Mouse (Mus musculus) spleen, adult 2 months (tissue): Measurements from ENCODE around the gene Fndc3b. TPM values are rescaled to one million over a fixed set of nuclear protein-coding genes. Genes with fewer than 3 reads are reported as not detected.
A peak's percentile ranks its signal among the peaks of the same experiment; 100 is the strongest.

ENCODE experiments used
- DNase-seq, 2 experiments: peaks; one replicate each; pipeline versions ENCODE4 v3.0.0 to v3.0.0-alpha.2; 2012 to 2021; ENCODE audit warnings: low spot score in 2 of 2, low read depth in 1 of 2
- H3K27ac ChIP-seq: fragments of 200-500 bp; 2 replicates; pipeline ENCODE4 v1.5.1; 2012; ENCODE audit warnings: low read length, inconsistent platforms; ENCODE audit not compliant: insufficient read depth
- H3K27me3 ChIP-seq: fragments of 200-500 bp; 2 replicates; pipeline ENCODE4 v1.6.1; 2012; ENCODE audit warnings: mild to moderate bottlenecking, moderate library complexity, low read length, inconsistent platforms; ENCODE audit not compliant: control insufficient read depth, insufficient read depth
- H3K36me3 ChIP-seq: fragments of 200-500 bp; 2 replicates; pipeline ENCODE4 v1.6.1; 2012; ENCODE audit warnings: mild to moderate bottlenecking, low read length, inconsistent platforms; ENCODE audit not compliant: control insufficient read depth, insufficient read depth
- H3K4me1 ChIP-seq: fragments of 200-500 bp; 2 replicates; pipeline ENCODE4 v1.6.1; 2011; ENCODE audit warnings: inconsistent platforms; ENCODE audit not compliant: control insufficient read depth, insufficient read depth, insufficient read length
- H3K4me3 ChIP-seq: fragments of 200-500 bp; 2 replicates; pipeline ENCODE4 v1.5.1; 2011; ENCODE audit warnings: mild to moderate bottlenecking, inconsistent platforms; ENCODE audit not compliant: insufficient read depth, insufficient read length; ENCODE audit errors: extremely low read depth
- CTCF ChIP-seq: fragments of 200-500 bp; IDR thresholded peaks from 2 replicates; pipeline ENCODE4 v1.5.1; 2011; ENCODE audit warnings: mild to moderate bottlenecking, inconsistent platforms; ENCODE audit not compliant: insufficient read depth, insufficient read length, insufficient replicate concordance; ENCODE audit errors: extremely low read depth
- POLR2A ChIP-seq: fragments of 200-500 bp; IDR thresholded peaks from 2 replicates; pipeline ENCODE4 v1.6.1; 2011; ENCODE audit warnings: low read depth, low read length, inconsistent platforms
- WGBS: fragments of 180-500 bp; shearing (Covaris S2); methylation state at CpG from one replicate; pipeline ENCODE4 v1.1.7; 2018; 5-methylcytosine and 5-hydroxymethylcytosine counted together
- polyA plus RNA-seq: library from polyadenylated mRNA; depleted of rRNA; stranded (reverse); fragments of >200 nt; gene quantifications from 2 replicates; pipeline ENCODE4 v1.2.3, GENCODE M21; 2012

The Fndc3b gene
- polyA plus RNA-seq, 1 experiment, result 3.8 TPM

- Histone ChIP-seq H3K27me3 (no peaks in the 10 kb centered on the region), H3K27ac (no peak overlapping the region), H3K4me1 (peaks cover 8% of the 10 kb centered on the region; the same call in 1 of the 2 replicates), H3K36me3 (no peaks in the 10 kb centered on the region), H3K4me3 (no peak overlapping the region)
- no peak for TF ChIP-seq POLR2A
- no peak for TF ChIP-seq CTCF
- no peak for DNase-seq
- WGBS, result 76% methylated on average over 7 of the region's 7 CpGs
Measured at GRCm38 (mm10) chr3:27463373-27463772, 247.7 kb downstream of the Fndc3b start.

GRCm38 (mm10) chr3:27462934-27463333 is 248.2 kb downstream of the Fndc3b start:
- TF ChIP-seq POLR2A (no peak), CTCF (no peak)
- 0 out of 2 replicates have a peak overlapping the region, but pooled peaks have one; percentile 27 for H3K27ac ChIP-seq
- 44% methylated on average over 15 of the region's 15 CpGs for WGBS
- H3K27me3 ChIP-seq, result no peaks in the 10 kb centered on the region
- peaks cover 8% of the 10 kb centered on the region; the same call in 1 of the 2 replicates for H3K4me1 ChIP-seq
- no peak overlapping the region for H3K4me3 ChIP-seq
- no peaks in the 10 kb centered on the region for H3K36me3 ChIP-seq
- DNase-seq, result no peak

- DNase-seq, result no peak
- peak overlapping the region; percentile 33; the same call in 1 of the 2 replicates for H3K27ac ChIP-seq
Measured at GRCm38 (mm10) chr3:27462316-27462902, 248.7 kb downstream of the Fndc3b start.

GRCm38 (mm10) chr3:27461861-27462260 is 249.2 kb downstream of the Fndc3b start:
- 47% methylated on average over 7 of the region's 7 CpGs for WGBS
- H3K4me3 ChIP-seq, result no peak overlapping the region
- TF ChIP-seq POLR2A, result no peak
- TF ChIP-seq CTCF, result no peak
- H3K27ac ChIP-seq, result no peak overlapping the region
- H3K4me1 ChIP-seq, result peaks cover 8% of the 10 kb centered on the region; the same call in 1 of the 2 replicates
- no peaks in the 10 kb centered on the region for H3K27me3 ChIP-seq
- no peak for DNase-seq
- no peaks in the 10 kb centered on the region for H3K36me3 ChIP-seq

More at GRCm38 (mm10) chr3:27462316-27462902, 248.7 kb downstream of the Fndc3b start:
- TF ChIP-seq CTCF, result no peak
- TF ChIP-seq POLR2A, result no peak
- H3K36me3 ChIP-seq, result no peaks in the 10 kb centered on the region
- peaks cover 8% of the 10 kb centered on the region; the same call in 1 of the 2 replicates for H3K4me1 ChIP-seq
- H3K4me3 ChIP-seq, result no peak overlapping the region
- H3K27me3 ChIP-seq, result no peaks in the 10 kb centered on the region
- 59% methylated on average over 9 of the region's 9 CpGs for WGBS

- Histone ChIP-seq H3K4me3 (no peak overlapping the region), H3K27ac (no peak overlapping the region), H3K4me1 (peaks cover 8% of the 10 kb centered on the region; the same call in 1 of the 2 replicates), H3K36me3 (0 out of 2 replicates have a peak, but pooled peaks cover under 1% of the 10 kb centered on the region), H3K27me3 (no peaks in the 10 kb centered on the region)
- WGBS, result 83% methylated on average over 1 of the region's 1 CpGs
- no peak for TF ChIP-seq POLR2A
- TF ChIP-seq CTCF, result peak; percentile 63; the same call in 1 of the 2 replicates
- DNase-seq, result peak; percentile 48 to 68
Measured at GRCm38 (mm10) chr3:27461037-27461436, 250.1 kb downstream of the Fndc3b start.

- TF ChIP-seq POLR2A, result no peak
- no peak for TF ChIP-seq CTCF
- H3K27me3 ChIP-seq, result no peaks in the 10 kb centered on the region
- no peak for DNase-seq
- 53% methylated on average over 9 of the region's 9 CpGs for WGBS
- H3K4me3 ChIP-seq, result no peak overlapping the region
- H3K4me1 ChIP-seq, result peaks cover 8% of the 10 kb centered on the region; the same call in 1 of the 2 replicates
- H3K36me3 ChIP-seq, result 0 out of 2 replicates have a peak, but pooled peaks cover 2% of the 10 kb centered on the region
- peak overlapping the region; percentile 65; the same call in 1 of the 2 replicates for H3K27ac ChIP-seq
Measured at GRCm38 (mm10) chr3:27458416-27458815, 252.7 kb downstream of the Fndc3b start.

- 0 out of 2 replicates have a peak, but pooled peaks cover 2% of the 10 kb centered on the region for H3K36me3 ChIP-seq
- no peak overlapping the region for H3K27ac ChIP-seq
- H3K4me1 ChIP-seq, result 0 out of 2 replicates have a peak, but pooled peaks cover 2% of the 10 kb centered on the region
- TF ChIP-seq CTCF, result no peak
- no peak for DNase-seq
- H3K4me3 ChIP-seq, result no peak overlapping the region
- WGBS, result 80% methylated on average over 14 of the region's 14 CpGs
- H3K27me3 ChIP-seq, result no peaks in the 10 kb centered on the region
Measured at GRCm38 (mm10) chr3:27456514-27456913, 254.6 kb downstream of the Fndc3b start.
